Mouse (Mus musculus) spleen, adult 10 weeks (tissue): ENCODE data around the gene Ddx11. TPM values are rescaled to one million over a fixed set of nuclear protein-coding genes. Genes with fewer than 3 reads are reported as not detected.

Experiments used
- polyA plus RNA-seq: library from polyadenylated mRNA; stranded (reverse); fragments of 350-450 nt; fragmentation: Illumina TruSeq; extraction: RNeasy Lipid Tissue Mini Kit (QIAGEN cat#74804); gene quantifications from one replicate; pipeline ENCODE4 v1.2.3, GENCODE M21; 2015; ENCODE audit warnings: low replicate concordance; ENCODE audit not compliant: insufficient read depth

Ddx11 gene
- polyA plus RNA-seq = 16.2 TPM

GRCm38 (mm10) chr17:66123066-66123815, at the start of gene Ddx11:
Gene Ddx11, plus strand, starts transcription at chr17:66123520.

GRCm38 (mm10) chr17:66076934-66077333, 46.4 kb upstream of the Ddx11 start, which contains the start of gene Ankrd12:
Gene Ankrd12, minus strand, starts transcription at chr17:66077089.

GRCm38 (mm10) chr17:66101380-66102330, 21.7 kb upstream of the Ddx11 start, which contains the start of gene Ndufv2:
Gene Ndufv2, minus strand, starts transcription at chr17:66101559.

GRCm38 (mm10) chr17:66111402-66111959, 11.8 kb upstream of the Ddx11 start, which contains the start of gene Washc1:
Gene Washc1, plus strand, starts transcription at chr17:66111545.

Other genes starting within 250 kb of the Ddx11 start
- 31.8 TPM for gene Ralbp1, start 237.7 kb upstream of the Ddx11 start, polyA plus RNA-seq
- 31.8 TPM for gene Twsg1, start 172.3 kb upstream of the Ddx11 start, polyA plus RNA-seq
- gene Ankrd12, start 46.4 kb upstream of the Ddx11 start, polyA plus RNA-seq = 43.5 TPM
- gene Ndufv2, start 22.0 kb upstream of the Ddx11 start, polyA plus RNA-seq = 167 TPM
- 23.3 TPM for gene Washc1, start 12.0 kb upstream of the Ddx11 start, polyA plus RNA-seq